Mouse (Mus musculus) stomach, embryonic 16.5 days (tissue): ENCODE data around the gene Asgr2. TPM values are rescaled to one million over a fixed set of nuclear protein-coding genes. Genes with fewer than 3 reads are reported as not detected.

ENCODE experiments used
- ATAC-seq: fragments of 200-750 bp; cut with Nextera tagmentation; 2 replicates; pipeline ENCODE4 v1.8.0; 2017; ENCODE audit warnings: moderate number of reproducible peaks, moderate TSS enrichment; ENCODE audit not compliant: insufficient read depth, low FRiP score
- H3K27ac ChIP-seq: fragments of 300-500 bp; sonication (generic); 2 replicates; pipeline ENCODE4 v1.5.1; 2014; ENCODE audit warnings: low read length
- H3K27me3 ChIP-seq: fragments of 300-500 bp; sonication (generic); 2 replicates; pipeline ENCODE4 v1.6.1; 2014; ENCODE audit warnings: low read length, control low read depth, mixed read lengths; ENCODE audit not compliant: control insufficient read depth, insufficient read depth
- H3K36me3 ChIP-seq: fragments of 300-500 bp; sonication (generic); 2 replicates; pipeline ENCODE4 v1.6.1; 2014; ENCODE audit warnings: low read length; ENCODE audit not compliant: control insufficient read depth, insufficient read depth
- H3K4me1 ChIP-seq: fragments of 300-500 bp; sonication (generic); 2 replicates; pipeline ENCODE4 v1.6.1; 2014; ENCODE audit warnings: low read length, control low read depth, mixed read lengths; ENCODE audit not compliant: control insufficient read depth, insufficient read depth
- H3K4me2 ChIP-seq: fragments of 300-500 bp; sonication (generic); 2 replicates; pipeline ENCODE4 v1.6.1; 2014; ENCODE audit warnings: low read depth, low read length, mixed read lengths
- H3K4me3 ChIP-seq: fragments of 300-500 bp; sonication (generic); replicated peaks from 2 replicates; pipeline ENCODE4 v1.5.1; 2014; ENCODE audit warnings: mild to moderate bottlenecking, low read length
- H3K9ac ChIP-seq: fragments of 300-500 bp; sonication (generic); 2 replicates; pipeline ENCODE4 v1.6.1; 2014; ENCODE audit warnings: low read length
- H3K9me3 ChIP-seq: fragments of 300-500 bp; sonication (generic); replicated peaks from 2 replicates; pipeline ENCODE4 v1.6.1; 2016; ENCODE audit warnings: low read length, control low read depth; ENCODE audit not compliant: control insufficient read depth
- WGBS: fragments of 180-500 bp; shearing (Covaris S2); extraction: QIAGEN DNeasy Blood & Tissue Kit; methylation state at CpG from one replicate; pipeline ENCODE4 v1.1.7; 2014; 5-methylcytosine and 5-hydroxymethylcytosine counted together
- polyA plus RNA-seq: library from polyadenylated mRNA; unstranded; fragments of >200 nt; fragmentation: Nextera tagmentation; extraction: Ambion mirVana; gene quantifications from 2 replicates; pipeline ENCODE4 v1.2.1, GENCODE M21; 2015

The Asgr2 gene
- polyA plus RNA-seq, result 0.71 and 0.72 TPM in 2 replicates

GRCm38 (mm10) chr11:70091986-70092783, at the start of gene Asgr2:
Gene Asgr2, plus strand, starts transcription at chr11:70092644.
- H3K4me2 ChIP-seq, result no peak within 1 kb of the TSS
- H3K27ac ChIP-seq, result no peak within 1 kb of the TSS
- no peaks in the 10 kb centered on the region for H3K36me3 ChIP-seq
- H3K4me1 ChIP-seq, result no peaks in the 10 kb centered on the region
- WGBS, result 64% methylated on average over 12 of the region's 12 CpGs
- ATAC-seq, result no peak
- H3K9me3 ChIP-seq, result no peaks in the 10 kb centered on the region
- no peak within 1 kb of the TSS for H3K9ac ChIP-seq
- no peaks in the 10 kb centered on the region for H3K27me3 ChIP-seq
- H3K4me3 ChIP-seq, result no peak within 1 kb of the TSS

GRCm38 (mm10) chr11:70043665-70044064, 48.8 kb upstream of the Asgr2 start:
- no peak overlapping the region for H3K4me2 ChIP-seq
- H3K36me3 ChIP-seq, result no peaks in the 10 kb centered on the region
- H3K27me3 ChIP-seq, result no peaks in the 10 kb centered on the region
- no peak overlapping the region for H3K27ac ChIP-seq
- no peak overlapping the region for H3K9ac ChIP-seq
- no peak for ATAC-seq
- 86% methylated on average over 7 of the region's 7 CpGs for WGBS
- H3K9me3 ChIP-seq, result no peaks in the 10 kb centered on the region
- no peaks in the 10 kb centered on the region for H3K4me1 ChIP-seq
- H3K4me3 ChIP-seq, result no peak overlapping the region

DNA sequence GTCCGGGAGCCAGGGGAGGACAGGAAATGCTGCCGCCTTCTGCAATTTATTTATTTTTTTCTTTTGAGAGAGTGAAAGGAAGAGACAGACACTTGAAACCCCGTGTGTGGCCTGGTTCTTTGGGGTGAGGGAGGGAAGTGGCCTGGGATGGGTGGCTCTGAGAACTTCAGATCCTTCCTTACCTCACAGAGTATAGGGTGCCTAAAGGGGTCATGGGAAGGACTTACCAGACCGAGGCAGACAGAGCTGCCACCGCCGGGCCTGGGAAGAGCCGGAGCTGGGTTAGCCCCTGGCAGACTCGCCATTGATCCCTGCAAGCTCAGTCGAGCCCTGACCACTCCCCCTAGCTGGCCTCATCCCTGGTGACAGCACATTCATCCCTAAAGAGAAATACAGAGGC, 47.0 kb upstream of the Asgr2 start:
- no peaks in the 10 kb centered on the region for H3K4me1 ChIP-seq
- H3K27me3 ChIP-seq, result no peaks in the 10 kb centered on the region
- WGBS, result 44% methylated on average over 9 of the region's 9 CpGs
- no peaks in the 10 kb centered on the region for H3K36me3 ChIP-seq
- no peaks in the 10 kb centered on the region for H3K9me3 ChIP-seq
- no peak for ATAC-seq
- no peak overlapping the region for H3K4me2 ChIP-seq
- H3K9ac ChIP-seq, result no peak overlapping the region
- no peak overlapping the region for H3K27ac ChIP-seq
- H3K4me3 ChIP-seq, result no peak overlapping the region

DNA sequence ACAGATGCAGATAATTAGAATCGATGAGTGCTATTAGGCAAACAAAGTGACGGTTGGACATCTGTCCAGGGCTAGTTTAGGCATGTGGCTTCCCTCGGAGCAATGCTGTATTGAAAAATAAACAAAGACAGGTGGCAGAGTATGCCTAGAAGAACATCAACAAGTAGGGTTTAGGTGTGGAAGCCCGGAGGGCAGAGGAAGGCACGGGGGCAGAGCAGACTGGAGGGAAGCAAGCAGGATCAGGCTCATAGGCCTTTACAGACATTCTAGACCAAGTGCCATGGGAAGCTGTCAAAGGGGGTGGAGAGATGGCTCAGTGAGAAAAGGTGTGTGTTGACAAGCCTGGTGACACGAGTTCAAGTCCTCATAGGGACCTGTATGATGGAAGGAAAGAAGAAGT, 43.1 kb upstream of the Asgr2 start:
- H3K4me1 ChIP-seq, result no peaks in the 10 kb centered on the region
- H3K36me3 ChIP-seq, result no peaks in the 10 kb centered on the region

DNA sequence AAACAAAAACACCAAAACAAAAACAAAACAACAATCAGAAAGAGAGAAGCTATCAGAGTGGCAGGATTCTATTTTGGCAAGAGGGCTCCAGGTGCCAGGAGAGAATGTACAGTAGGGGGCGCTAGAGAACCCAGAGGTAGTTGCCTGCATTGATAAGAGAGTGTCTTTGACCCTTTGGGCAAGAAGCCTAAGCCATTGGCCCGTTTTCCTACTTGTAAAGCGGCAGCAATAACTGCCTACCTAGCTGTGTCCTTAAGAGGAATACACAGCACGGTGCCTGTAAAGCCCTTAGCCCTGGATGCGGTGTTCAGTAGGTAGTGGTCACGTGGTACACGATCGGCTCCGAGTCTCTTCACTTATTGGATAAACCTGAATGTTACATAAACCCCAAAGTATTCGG, 42.6 kb upstream of the Asgr2 start:
- Histone ChIP-seq H3K4me3 (no peak overlapping the region), H3K4me2 (no peak overlapping the region), H3K4me1 (no peaks in the 10 kb centered on the region), H3K9ac (no peak overlapping the region), H3K27ac (no peak overlapping the region), H3K9me3 (no peaks in the 10 kb centered on the region), H3K36me3 (no peaks in the 10 kb centered on the region), H3K27me3 (no peaks in the 10 kb centered on the region)
- ATAC-seq, result no peak
- 52% methylated on average over 10 of the region's 10 CpGs for WGBS

More for the DNA sequence above, 43.1 kb upstream of the Asgr2 start:
- WGBS, result 56% methylated on average over 6 of the region's 6 CpGs
- Histone ChIP-seq H3K4me2 (no peak overlapping the region), H3K27ac (no peak overlapping the region), H3K27me3 (no peaks in the 10 kb centered on the region), H3K9ac (no peak overlapping the region), H3K9me3 (no peaks in the 10 kb centered on the region), H3K4me3 (no peak overlapping the region)
- no peak for ATAC-seq

- Histone ChIP-seq H3K9me3 (no peaks in the 10 kb centered on the region), H3K9ac (no peak overlapping the region), H3K4me1 (no peaks in the 10 kb centered on the region), H3K4me3 (no peak overlapping the region), H3K27ac (no peak overlapping the region), H3K4me2 (no peak overlapping the region), H3K36me3 (no peaks in the 10 kb centered on the region), H3K27me3 (no peaks in the 10 kb centered on the region)
- 42% methylated on average over 7 of the region's 7 CpGs for WGBS
- no peak for ATAC-seq
These were observed 39.3 kb upstream of the Asgr2 start for GRCm38 (mm10) chr11:70053156-70053555.

GRCm38 (mm10) chr11:70053898-70054570, 38.4 kb upstream of the Asgr2 start, which contains the start of gene Asgr1:
Gene Asgr1, plus strand, starts transcription at chr11:70054085.
- Histone ChIP-seq H3K4me3 (no peak within 1 kb of the TSS), H3K27me3 (no peaks in the 10 kb centered on the region), H3K36me3 (no peaks in the 10 kb centered on the region), H3K9me3 (no peaks in the 10 kb centered on the region), H3K9ac (no peak within 1 kb of the TSS), H3K4me2 (no peak within 1 kb of the TSS), H3K27ac (no peak within 1 kb of the TSS), H3K4me1 (no peaks in the 10 kb centered on the region)
- 0 out of 2 replicates have a peak, but pooled peaks have one; percentile 14 for ATAC-seq
- 80% methylated on average over 10 of the region's 10 CpGs for WGBS

DNA sequence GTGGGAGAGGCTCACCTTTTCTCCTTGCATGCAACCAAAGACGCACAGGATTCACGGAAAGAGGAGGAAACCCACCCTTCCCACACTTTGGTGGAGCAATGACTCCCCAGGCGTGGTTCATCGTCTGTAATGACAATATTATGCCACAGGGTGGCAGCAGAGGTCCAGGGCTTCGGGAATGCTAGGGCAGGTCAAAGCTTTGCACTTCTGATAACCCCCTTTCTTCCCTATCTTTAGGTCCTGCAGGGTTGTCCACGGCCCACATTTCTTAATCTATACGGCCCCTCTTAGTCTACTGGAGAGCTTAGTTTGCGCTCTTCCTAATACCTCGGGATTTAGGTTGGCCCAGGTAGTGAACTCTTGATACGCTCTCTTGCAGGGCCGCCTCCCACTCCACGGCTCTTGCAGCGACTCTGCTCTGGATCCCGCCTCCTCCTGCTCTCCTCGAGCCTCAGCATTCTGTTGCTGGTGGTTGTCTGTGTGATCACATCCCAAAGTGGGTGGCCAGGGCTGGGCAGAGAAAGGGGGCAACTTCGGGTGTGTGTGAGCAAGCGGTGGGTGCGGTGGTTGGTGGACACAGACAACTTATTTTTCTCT, 36.7 kb upstream of the Asgr2 start:
- ATAC-seq, result peak; percentile 37; the same call in 1 of the 2 replicates
- no peaks in the 10 kb centered on the region for H3K27me3 ChIP-seq
- H3K4me2 ChIP-seq, result no peak overlapping the region
- H3K4me3 ChIP-seq, result no peak overlapping the region
- no peak overlapping the region for H3K27ac ChIP-seq
- WGBS, result 22% methylated on average over 18 of the region's 18 CpGs
- no peaks in the 10 kb centered on the region for H3K4me1 ChIP-seq
- H3K36me3 ChIP-seq, result no peaks in the 10 kb centered on the region
- no peak overlapping the region for H3K9ac ChIP-seq
- H3K9me3 ChIP-seq, result no peaks in the 10 kb centered on the region

DNA sequence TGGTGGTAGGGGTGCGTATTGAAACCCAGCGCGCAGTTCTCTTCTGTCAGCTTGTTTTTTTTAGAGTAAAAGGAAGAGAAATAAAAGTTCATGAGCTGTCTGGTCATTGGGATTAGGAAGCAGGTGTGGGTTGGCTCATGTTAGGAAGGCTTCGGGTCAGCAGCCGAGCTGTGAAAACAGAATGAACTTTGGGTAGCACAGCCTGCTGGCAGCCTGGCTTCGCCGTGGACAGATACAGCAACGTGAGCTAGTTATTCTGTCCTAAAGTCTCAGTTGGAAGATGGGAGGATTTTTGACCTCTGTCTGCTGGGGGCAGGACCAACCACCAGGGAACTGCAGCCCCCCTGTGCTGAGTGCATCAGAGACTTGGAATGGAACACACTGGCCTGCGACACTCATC, 34.6 kb upstream of the Asgr2 start:
- no peaks in the 10 kb centered on the region for H3K9me3 ChIP-seq
- no peak overlapping the region for H3K27ac ChIP-seq
- H3K27me3 ChIP-seq, result no peaks in the 10 kb centered on the region
- WGBS, result 85% methylated on average over 9 of the region's 9 CpGs
- no peak overlapping the region for H3K9ac ChIP-seq
- no peak for ATAC-seq
- H3K4me3 ChIP-seq, result no peak overlapping the region
- no peak overlapping the region for H3K4me2 ChIP-seq
- H3K4me1 ChIP-seq, result no peaks in the 10 kb centered on the region
- H3K36me3 ChIP-seq, result no peaks in the 10 kb centered on the region
